Mouse (Mus musculus) layer of hippocampus, adult 8-10 months (tissue): ENCODE data around the gene S100a10. TPM values are rescaled to one million over a fixed set of nuclear protein-coding genes. Genes with fewer than 3 reads are reported as not detected.
A peak's percentile ranks its signal among the peaks of the same experiment; 100 is the strongest.

Experiments used
- DNase-seq, 2 experiments: peaks; one replicate each; pipeline ENCODE4 v3.0.0; 2022; ENCODE audit warnings: low spot score in 2 of 2
- total RNA-seq, 4 experiments: library from RNA; stranded (reverse); gene quantifications; 2 replicates each; pipeline ENCODE4 v1.2.4; 2022

Gene S100a10
- total RNA-seq, 4 experiments from 2014 or later: 16.7 to 37.3 (median 28.5) TPM

GRCm38 (mm10) chr3:93547099-93547648 is 7.7 kb upstream of the S100a10 start:
- peak; percentile 62 to 78 for DNase-seq

GRCm38 (mm10) chr3:93547749-93548540 is 6.9 kb upstream of the S100a10 start:
- DNase-seq: no peak

DNA sequence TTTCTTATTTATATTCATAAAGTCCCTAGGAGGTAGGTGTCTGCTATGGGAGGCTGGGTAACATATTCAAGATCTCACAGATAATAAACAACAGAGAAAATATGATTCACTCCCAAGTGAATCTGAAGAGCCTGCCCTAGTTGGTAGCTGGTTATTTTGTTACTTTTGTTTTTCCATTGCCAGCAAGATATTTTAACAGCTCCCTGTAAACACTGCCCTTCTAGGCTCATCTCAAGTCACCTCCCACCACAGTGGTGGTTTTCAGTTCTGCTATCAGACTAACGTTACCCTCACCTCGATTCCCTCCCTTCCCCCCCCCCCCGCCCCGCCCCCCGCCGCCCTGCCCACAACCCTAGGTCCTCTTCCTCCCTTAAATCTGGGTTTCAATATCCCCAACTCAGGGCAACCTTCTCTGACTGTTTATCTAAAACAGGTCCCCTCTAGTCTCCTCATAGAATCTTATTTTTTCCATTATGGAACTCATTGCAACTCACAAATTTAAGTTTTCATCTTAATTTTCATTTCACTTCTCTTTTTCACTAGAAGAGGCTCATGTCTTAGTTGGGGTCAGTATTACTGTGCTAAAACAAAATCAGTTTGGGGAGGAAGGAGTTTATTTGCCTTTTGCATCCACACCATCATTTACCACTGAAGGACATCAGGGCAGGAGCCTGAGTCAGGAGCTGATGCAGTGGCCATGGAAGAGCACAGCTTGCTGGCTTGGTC is 6.2 kb upstream of the S100a10 start:
- no peak for DNase-seq

- DNase-seq: no peak
Measured at GRCm38 (mm10) chr3:93549986-93550385, 4.9 kb upstream of the S100a10 start.

DNA sequence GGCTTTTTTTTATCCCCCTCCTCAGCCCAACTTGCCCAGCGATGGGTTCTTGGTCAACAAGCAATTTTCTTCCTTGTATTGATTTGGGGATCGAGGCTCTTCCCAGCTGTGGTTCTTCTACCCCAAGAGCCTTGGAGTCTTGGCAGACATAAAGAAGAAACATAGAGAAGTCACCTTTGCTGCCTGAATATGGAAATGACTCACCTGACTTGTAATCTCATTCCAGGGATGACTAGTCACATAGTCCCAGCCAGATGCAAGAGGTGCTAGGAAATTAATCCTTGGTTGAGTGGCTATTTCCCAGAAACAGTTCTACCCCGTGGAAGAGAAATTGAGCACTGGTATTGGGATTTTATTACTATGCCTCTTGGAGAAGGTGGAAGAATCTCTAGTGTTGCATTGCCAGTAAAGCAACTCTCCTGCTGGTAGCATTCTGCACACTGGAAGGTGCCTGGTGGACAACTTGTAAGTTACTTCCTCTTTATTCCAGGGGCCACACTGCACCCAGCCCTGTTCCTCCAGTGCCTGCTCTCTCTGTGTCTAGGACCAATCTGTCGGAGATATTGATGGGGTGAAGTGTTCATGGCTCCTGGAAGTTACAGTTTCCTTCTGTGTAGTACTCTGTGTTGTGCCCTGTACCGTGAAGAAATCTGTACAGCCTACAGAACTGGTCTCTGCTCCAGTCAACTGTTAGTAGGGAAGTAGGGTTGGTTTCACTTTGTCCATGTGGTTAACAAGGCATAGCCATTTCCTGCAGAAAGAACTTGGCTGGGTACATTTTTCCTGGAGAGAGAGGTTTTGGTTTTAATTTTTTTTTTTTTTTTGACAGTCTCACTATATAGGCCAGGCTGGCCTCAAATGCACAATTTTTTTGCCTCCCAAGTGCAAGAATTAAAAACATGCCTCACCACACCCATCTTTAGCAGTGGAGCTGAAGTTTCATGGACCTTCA is 2.7 kb upstream of the S100a10 start:
- no peak for DNase-seq

GRCm38 (mm10) chr3:93553311-93553710 is 1.6 kb upstream of the S100a10 start:
- no peak for DNase-seq

DNA sequence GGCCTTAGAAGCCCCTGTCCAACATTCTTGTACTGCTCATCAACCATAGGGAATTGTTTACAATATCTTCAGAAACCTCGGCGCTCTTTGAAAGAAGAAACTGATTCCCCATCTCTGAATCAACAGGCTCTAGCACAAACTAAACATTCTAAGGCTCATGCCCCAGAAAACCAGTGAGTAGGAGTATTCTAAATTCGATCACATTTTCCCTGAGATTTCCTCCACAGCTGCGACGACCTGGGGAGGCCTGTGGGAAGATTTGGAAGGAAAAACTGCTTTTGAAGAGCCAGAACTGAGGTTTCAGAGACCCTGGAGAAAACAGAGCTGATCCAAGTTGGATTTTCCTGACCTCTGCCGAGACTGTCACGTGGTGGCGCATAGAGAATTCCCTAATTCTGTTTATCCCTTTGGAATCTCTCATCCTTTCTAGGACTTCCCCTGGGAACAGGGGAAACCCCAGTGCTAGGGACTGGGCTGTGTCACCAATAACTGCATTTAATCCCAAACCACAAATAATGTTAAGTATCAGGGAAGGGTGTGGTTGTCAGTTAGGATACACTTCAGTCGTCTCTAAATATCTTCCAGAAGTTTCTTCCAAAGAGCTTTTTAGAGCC is 1.0 kb upstream of the S100a10 start:
- no peak for DNase-seq

- no peak for DNase-seq
Measured at GRCm38 (mm10) chr3:93554379-93554980, 400 bp upstream of the S100a10 start.

DNA sequence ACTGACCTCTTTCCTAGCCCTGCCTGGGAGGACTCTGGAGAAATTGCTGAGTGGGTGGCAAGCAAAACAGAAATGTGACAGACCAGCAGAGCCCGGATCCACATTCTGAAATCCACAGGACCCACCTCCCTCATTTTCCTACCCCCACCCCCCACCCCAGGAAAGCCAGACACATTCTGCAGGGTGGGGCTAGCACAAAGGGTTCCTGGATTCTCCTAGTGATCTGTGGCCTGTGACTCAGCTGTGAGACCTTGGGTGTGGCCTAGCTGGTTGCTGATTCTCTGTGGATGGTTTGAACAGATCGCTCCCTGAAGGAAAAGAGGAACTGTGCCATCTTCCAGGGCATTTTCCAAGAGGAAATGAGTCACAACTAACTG is 986 bp downstream of the S100a10 start:
- no peak for DNase-seq

GRCm38 (mm10) chr3:93556599-93556998 is 1.7 kb downstream of the S100a10 start:
- no peak for DNase-seq

- no peak for DNase-seq
Measured at GRCm38 (mm10) chr3:93557471-93557870, 2.6 kb downstream of the S100a10 start.

GRCm38 (mm10) chr3:93559961-93560360 is 5.1 kb downstream of the S100a10 start:
- no peak for DNase-seq

GRCm38 (mm10) chr3:93562372-93562771 is 7.5 kb downstream of the S100a10 start:
- DNase-seq: no peak

DNA sequence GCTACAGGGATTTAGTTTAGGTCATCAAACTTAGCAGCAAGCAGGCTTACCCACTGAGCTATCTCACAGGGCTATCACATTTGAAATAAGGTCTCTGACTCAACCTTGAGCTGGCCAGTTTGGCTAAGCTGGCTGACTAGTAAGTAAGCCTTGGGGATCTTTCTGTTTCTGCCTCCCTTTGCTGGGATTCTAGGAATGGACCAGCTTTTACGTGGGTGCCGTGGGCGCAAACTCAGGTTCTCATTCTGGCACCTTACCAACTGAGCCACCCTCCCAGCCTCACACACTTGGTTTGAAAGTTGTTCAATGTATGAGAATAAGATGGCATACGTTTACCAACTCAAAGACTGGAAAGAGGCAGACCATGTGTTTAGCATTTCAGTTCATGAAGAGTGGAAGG is 8.3 kb downstream of the S100a10 start:
- no peak for DNase-seq

- no peak for DNase-seq
Measured at GRCm38 (mm10) chr3:93566892-93567291, 12.0 kb downstream of the S100a10 start.

GRCm38 (mm10) chr3:93567721-93568120 is 12.8 kb downstream of the S100a10 start:
- no peak for DNase-seq

- peak; percentile 35 to 46 for DNase-seq
Measured at GRCm38 (mm10) chr3:93568428-93569040, 13.7 kb downstream of the S100a10 start.

GRCm38 (mm10) chr3:93569046-93569445 is 14.2 kb downstream of the S100a10 start:
- no peak for DNase-seq

DNA sequence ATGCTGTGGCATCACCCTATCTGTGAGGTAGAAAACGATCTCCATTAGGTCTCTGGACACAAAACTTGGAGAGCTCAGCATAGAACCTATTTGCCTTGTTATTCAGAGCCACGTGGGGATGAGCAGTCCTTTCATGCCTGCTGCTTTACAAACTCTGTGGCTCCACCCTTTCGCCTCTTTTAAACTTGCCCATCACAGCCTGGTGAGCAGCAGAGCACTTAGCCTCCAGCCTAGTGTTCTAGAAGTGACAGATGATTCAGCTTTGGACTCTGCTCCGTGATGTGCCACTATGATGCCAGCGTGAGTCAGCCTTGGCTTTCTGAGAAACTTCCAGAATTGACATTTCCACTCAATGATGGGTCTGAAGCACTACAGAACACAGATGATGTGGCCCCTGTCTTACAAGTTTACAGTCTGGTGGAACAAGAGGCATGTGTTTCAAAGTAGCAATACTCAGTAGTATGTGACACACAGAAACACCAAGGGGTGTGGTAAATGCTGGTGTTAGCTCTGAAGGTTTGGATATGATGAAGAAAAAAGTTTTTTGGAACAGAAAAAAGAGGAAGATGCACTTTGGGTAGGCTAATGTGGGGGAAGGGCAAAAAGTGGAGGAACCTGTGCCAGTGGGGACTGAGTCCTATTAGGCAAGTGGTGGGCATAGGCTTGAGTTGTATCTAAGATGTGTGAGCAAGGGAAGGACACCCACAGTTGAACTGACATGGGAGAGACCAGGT is 17.3 kb downstream of the S100a10 start:
- DNase-seq: no peak
